Mouse (Mus musculus): ENCODE results near the gene Ldlrap1.

- TF ChIP-seq CTCF (IDR thresholded peaks at IDR 0.05; ENCODE audit: low read depth) (no peak), EP300 (IDR thresholded peaks at IDR 0.05; ENCODE audit: low read depth) (no peak)
Measured at GRCm38 (mm10) chr4:134743881-134744633, 23.8 kb downstream of the Ldlrap1 start.

Measured in heart, postnatal 0 days (tissue).